Mouse (Mus musculus): ENCODE measurements around the gene Ttc41. TPM values are rescaled to one million over a fixed set of nuclear protein-coding genes. Genes with fewer than 3 reads are reported as not detected.

Gene Ttc41
- polyA plus RNA-seq, 1 experiment = 1.7 TPM

GRCm38 (mm10) chr10:86742918-86743317 is 37.3 kb downstream of the Ttc41 start:
- Histone ChIP-seq H3K27ac (ENCODE audit: insufficient read depth, low read length) (no peak overlapping the region), H3K4me1 (ENCODE audit: control insufficient read depth, insufficient read depth, low read length) (no peaks in the 10 kb centered on the region), H3K4me3 (ENCODE audit: insufficient read depth, low read length) (no peak overlapping the region)
- no peak for TF ChIP-seq CTCF (IDR thresholded peaks at IDR 0.05; ENCODE audit: extremely low read depth, insufficient read depth, low read length)
- no peak for TF ChIP-seq POLR2A (IDR thresholded peaks at IDR 0.05; ENCODE audit: extremely low read depth, insufficient read depth, low read length)

- TF ChIP-seq POLR2A (IDR thresholded peaks at IDR 0.05; ENCODE audit: extremely low read depth, insufficient read depth, low read length) (no peak), CTCF (IDR thresholded peaks at IDR 0.05; ENCODE audit: extremely low read depth, insufficient read depth, low read length) (no peak)
- Histone ChIP-seq H3K4me1 (ENCODE audit: control insufficient read depth, insufficient read depth, low read length) (no peaks in the 10 kb centered on the region), H3K4me3 (ENCODE audit: insufficient read depth, low read length) (no peak overlapping the region), H3K27ac (ENCODE audit: insufficient read depth, low read length) (no peak overlapping the region)
Measured at GRCm38 (mm10) chr10:86744306-86744705, 38.7 kb downstream of the Ttc41 start.

- H3K27ac ChIP-seq (ENCODE audit: insufficient read depth, low read length) = no peak overlapping the region
- H3K4me1 ChIP-seq (ENCODE audit: control insufficient read depth, insufficient read depth, low read length) = no peaks in the 10 kb centered on the region
- no peak overlapping the region for H3K4me3 ChIP-seq (ENCODE audit: insufficient read depth, low read length)
- TF ChIP-seq CTCF (IDR thresholded peaks at IDR 0.05; ENCODE audit: extremely low read depth, insufficient read depth, low read length) = no peak
- TF ChIP-seq POLR2A (IDR thresholded peaks at IDR 0.05; ENCODE audit: extremely low read depth, insufficient read depth, low read length) = no peak
Measured at GRCm38 (mm10) chr10:86755816-86756502, 50.3 kb downstream of the Ttc41 start.

- TF ChIP-seq POLR2A (IDR thresholded peaks at IDR 0.05; ENCODE audit: extremely low read depth, insufficient read depth, low read length) = no peak
- TF ChIP-seq CTCF (IDR thresholded peaks at IDR 0.05; ENCODE audit: extremely low read depth, insufficient read depth, low read length) = no peak
Measured at GRCm38 (mm10) chr10:86757724-86758123, 52.1 kb downstream of the Ttc41 start.

GRCm38 (mm10) chr10:86758211-86758610 is 52.6 kb downstream of the Ttc41 start:
- H3K4me1 ChIP-seq (ENCODE audit: control insufficient read depth, insufficient read depth, low read length) = no peaks in the 10 kb centered on the region
- H3K27ac ChIP-seq (ENCODE audit: insufficient read depth, low read length) = no peak overlapping the region
- no peak overlapping the region for H3K4me3 ChIP-seq (ENCODE audit: insufficient read depth, low read length)
- no peak for TF ChIP-seq CTCF (IDR thresholded peaks at IDR 0.05; ENCODE audit: extremely low read depth, insufficient read depth, low read length)
- TF ChIP-seq POLR2A (IDR thresholded peaks at IDR 0.05; ENCODE audit: extremely low read depth, insufficient read depth, low read length) = no peak

More at GRCm38 (mm10) chr10:86757724-86758123, 52.1 kb downstream of the Ttc41 start:
- Histone ChIP-seq H3K4me1 (ENCODE audit: control insufficient read depth, insufficient read depth, low read length) (no peaks in the 10 kb centered on the region), H3K27ac (ENCODE audit: insufficient read depth, low read length) (no peak overlapping the region), H3K4me3 (ENCODE audit: insufficient read depth, low read length) (no peak overlapping the region)

GRCm38 (mm10) chr10:86761236-86761635 is 55.6 kb downstream of the Ttc41 start:
- no peak overlapping the region for H3K27ac ChIP-seq (ENCODE audit: insufficient read depth, low read length)
- TF ChIP-seq CTCF (IDR thresholded peaks at IDR 0.05; ENCODE audit: extremely low read depth, insufficient read depth, low read length) (no peak), POLR2A (IDR thresholded peaks at IDR 0.05; ENCODE audit: extremely low read depth, insufficient read depth, low read length) (no peak)
- peaks cover 2% of the 10 kb centered on the region; the same call in 1 of the 2 replicates for H3K4me1 ChIP-seq (ENCODE audit: control insufficient read depth, insufficient read depth, low read length)
- H3K4me3 ChIP-seq (ENCODE audit: insufficient read depth, low read length) = no peak overlapping the region

- Histone ChIP-seq H3K4me1 (ENCODE audit: control insufficient read depth, insufficient read depth, low read length) (peaks cover 2% of the 10 kb centered on the region; the same call in 1 of the 2 replicates), H3K4me3 (ENCODE audit: insufficient read depth, low read length) (no peak overlapping the region), H3K27ac (ENCODE audit: insufficient read depth, low read length) (no peak overlapping the region)
- TF ChIP-seq POLR2A (IDR thresholded peaks at IDR 0.05; ENCODE audit: extremely low read depth, insufficient read depth, low read length) = no peak
- no peak for TF ChIP-seq CTCF (IDR thresholded peaks at IDR 0.05; ENCODE audit: extremely low read depth, insufficient read depth, low read length)
Measured at GRCm38 (mm10) chr10:86761722-86762383, 56.2 kb downstream of the Ttc41 start.

GRCm38 (mm10) chr10:86762384-86762730 is 56.7 kb downstream of the Ttc41 start:
- H3K4me3 ChIP-seq (ENCODE audit: insufficient read depth, low read length) = no peak overlapping the region

GRCm38 (mm10) chr10:86763672-86764071 is 58.1 kb downstream of the Ttc41 start, which contains the start of gene Gm49358:
TSS of gene Gm49358 (plus strand) at chr10:86763972.
- H3K27ac ChIP-seq (ENCODE audit: insufficient read depth, low read length) = no peak within 1 kb of the TSS
- H3K4me1 ChIP-seq (ENCODE audit: control insufficient read depth, insufficient read depth, low read length) = peaks cover 2% of the 10 kb centered on the region; the same call in 1 of the 2 replicates
- no peak for TF ChIP-seq POLR2A (IDR thresholded peaks at IDR 0.05; ENCODE audit: extremely low read depth, insufficient read depth, low read length)
- no peak for TF ChIP-seq CTCF (IDR thresholded peaks at IDR 0.05; ENCODE audit: extremely low read depth, insufficient read depth, low read length)
- H3K4me3 ChIP-seq (ENCODE audit: insufficient read depth, low read length) = no peak within 1 kb of the TSS

More at GRCm38 (mm10) chr10:86762384-86762730, 56.7 kb downstream of the Ttc41 start:
- TF ChIP-seq POLR2A (IDR thresholded peaks at IDR 0.05; ENCODE audit: extremely low read depth, insufficient read depth, low read length) = no peak
- TF ChIP-seq CTCF (IDR thresholded peaks at IDR 0.05; ENCODE audit: extremely low read depth, insufficient read depth, low read length) = no peak
- H3K4me1 ChIP-seq (ENCODE audit: control insufficient read depth, insufficient read depth, low read length) = peaks cover 2% of the 10 kb centered on the region; the same call in 1 of the 2 replicates
- H3K27ac ChIP-seq (ENCODE audit: insufficient read depth, low read length) = no peak overlapping the region

Measured in cortical plate, adult 2 months (tissue).